Mouse (Mus musculus) hindbrain, embryonic 11.5 days (tissue): ENCODE results near the gene Aatf. TPM values are rescaled to one million over a fixed set of nuclear protein-coding genes. Genes with fewer than 3 reads are reported as not detected.

Experiments
- ATAC-seq: fragments of 200-750 bp; cut with Nextera tagmentation; 2 replicates; pipeline ENCODE4 v1.8.0; 2017; ENCODE audit warnings: mild to moderate bottlenecking, moderate TSS enrichment, moderate library complexity; ENCODE audit not compliant: low FRiP score
- DNase-seq: peaks from one replicate; pipeline ENCODE4 v3.0.0-alpha.2; 2015; ENCODE audit warnings: low spot score
- H3K27ac ChIP-seq: fragments of 300-500 bp; sonication (generic); 2 replicates; pipeline ENCODE4 v1.5.1; 2014; ENCODE audit warnings: mild to moderate bottlenecking, low read depth, low read length
- H3K27me3 ChIP-seq: fragments of 300-500 bp; sonication (generic); 2 replicates; pipeline ENCODE4 v1.6.1; 2014; ENCODE audit warnings: mild to moderate bottlenecking, low read length, moderate library complexity, mixed read lengths; ENCODE audit not compliant: control insufficient read depth, insufficient read depth
- H3K36me3 ChIP-seq: fragments of 300-500 bp; sonication (generic); 2 replicates; pipeline ENCODE4 v1.6.1; 2014; ENCODE audit warnings: mild to moderate bottlenecking, low read length, moderate library complexity, mixed read lengths; ENCODE audit not compliant: control insufficient read depth, insufficient read depth
- H3K4me1 ChIP-seq: fragments of 300-500 bp; sonication (generic); replicated peaks from 2 replicates; pipeline ENCODE4 v1.6.1; 2014; ENCODE audit warnings: low read length, mixed read lengths; ENCODE audit not compliant: control insufficient read depth, insufficient read depth
- H3K4me2 ChIP-seq: fragments of 300-500 bp; sonication (generic); replicated peaks from 2 replicates; pipeline ENCODE4 v1.6.1; 2014; ENCODE audit warnings: mild to moderate bottlenecking, low read depth, low read length
- H3K4me3 ChIP-seq: fragments of 300-500 bp; sonication (generic); 2 replicates; pipeline ENCODE4 v1.5.1; 2014; ENCODE audit warnings: low read depth, low read length
- H3K9ac ChIP-seq: fragments of 300-500 bp; sonication (generic); 2 replicates; pipeline ENCODE4 v1.6.1; 2014; ENCODE audit warnings: low read depth, low read length
- H3K9me3 ChIP-seq: fragments of 300-500 bp; sonication (generic); 2 replicates; pipeline ENCODE4 v1.6.1; 2016; ENCODE audit warnings: low read length; ENCODE audit not compliant: control insufficient read depth
- WGBS: fragments of 180-500 bp; shearing (Covaris S2); extraction: QIAGEN DNeasy Blood & Tissue Kit; methylation state at CpG from one replicate; pipeline ENCODE4 v1.1.7; 2014; 5-methylcytosine and 5-hydroxymethylcytosine counted together
- polyA plus RNA-seq: library from polyadenylated mRNA; unstranded; fragments of >200 nt; fragmentation: Nextera tagmentation; extraction: Ambion mirVana; gene quantifications from 2 replicates; pipeline ENCODE4 v1.2.1, GENCODE M21; 2014

The Aatf gene
- polyA plus RNA-seq, 1 experiment from 2014 or later: 59.9 TPM

DNA sequence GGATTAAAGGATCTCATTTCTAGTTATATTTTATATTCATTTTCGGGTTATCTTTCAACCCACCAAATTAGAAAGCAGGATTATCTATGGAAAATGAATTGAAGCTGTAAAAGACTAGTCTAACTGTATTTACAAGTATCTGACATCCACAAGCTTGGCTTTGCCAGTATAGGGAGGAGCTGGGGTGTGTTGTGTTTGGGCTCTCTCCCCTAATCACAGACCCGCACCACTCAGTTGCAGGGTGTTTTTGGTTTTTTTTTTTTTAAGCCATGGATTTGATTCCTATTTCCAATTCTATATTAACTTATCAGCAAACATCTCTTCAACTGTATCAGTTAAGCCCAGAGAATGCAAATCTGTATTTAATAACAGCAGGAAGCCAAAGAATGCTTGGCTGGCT is 4.1 kb upstream of the Aatf start:
- Histone ChIP-seq H3K36me3 (no peaks in the 10 kb centered on the region), H3K4me3 (no peak overlapping the region), H3K4me1 (no peaks in the 10 kb centered on the region), H3K9ac (no peak overlapping the region), H3K27ac (no peak overlapping the region), H3K27me3 (peaks cover 67% of the 10 kb centered on the region), H3K4me2 (no peak overlapping the region), H3K9me3 (no peaks in the 10 kb centered on the region)
- no peak for DNase-seq
- ATAC-seq: no peak
- 27% methylated on average over 2 of the region's 2 CpGs for WGBS

DNA sequence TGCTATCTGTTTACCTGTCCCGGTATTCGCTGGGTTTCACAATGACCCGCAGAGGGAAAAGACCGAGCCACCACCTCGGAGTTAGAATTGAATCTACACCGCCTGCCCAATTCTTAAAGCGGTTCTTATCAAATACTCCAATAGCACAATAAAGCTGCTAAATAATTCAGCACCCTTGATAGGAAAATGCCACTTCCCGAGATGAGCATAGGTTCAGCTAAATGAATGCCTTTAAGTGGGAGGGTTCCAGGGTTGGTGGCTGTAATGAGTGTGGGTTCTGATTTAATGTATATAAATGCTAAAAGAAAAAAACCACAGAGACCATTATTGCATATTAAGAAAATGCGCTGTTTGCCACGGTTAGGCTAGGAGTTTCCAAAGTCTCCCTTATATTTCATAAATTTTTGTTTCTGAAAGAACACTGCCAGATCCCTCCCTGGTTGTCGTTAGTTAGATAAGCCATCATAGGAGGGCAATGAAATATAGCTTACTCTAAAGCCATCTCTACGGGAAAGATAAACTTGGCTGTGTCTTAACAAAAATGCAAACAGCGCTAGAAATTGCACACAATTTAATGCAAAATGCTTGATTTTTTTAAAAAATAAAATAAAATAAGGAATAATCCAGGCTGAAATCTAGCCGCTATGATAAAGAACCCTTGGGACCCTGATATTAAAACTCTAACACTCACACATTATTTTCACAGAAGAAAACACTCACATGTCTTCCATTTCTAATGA is 3.3 kb upstream of the Aatf start:
- peaks cover 63% of the 10 kb centered on the region for H3K27me3 ChIP-seq
- no peaks in the 10 kb centered on the region for H3K36me3 ChIP-seq
- 0 out of 2 replicates have a peak overlapping the region, but pooled peaks have one; percentile 16 for H3K9ac ChIP-seq
- peak overlapping the region; percentile 6; the same call in 1 of the 2 replicates for H3K4me2 ChIP-seq
- H3K27ac ChIP-seq: no peak overlapping the region
- H3K4me3 ChIP-seq: no peak overlapping the region
- H3K4me1 ChIP-seq: no peaks in the 10 kb centered on the region
- WGBS: 11% methylated on average over 14 of the region's 14 CpGs
- no peak for ATAC-seq
- H3K9me3 ChIP-seq: no peaks in the 10 kb centered on the region
- DNase-seq: no peak

DNA sequence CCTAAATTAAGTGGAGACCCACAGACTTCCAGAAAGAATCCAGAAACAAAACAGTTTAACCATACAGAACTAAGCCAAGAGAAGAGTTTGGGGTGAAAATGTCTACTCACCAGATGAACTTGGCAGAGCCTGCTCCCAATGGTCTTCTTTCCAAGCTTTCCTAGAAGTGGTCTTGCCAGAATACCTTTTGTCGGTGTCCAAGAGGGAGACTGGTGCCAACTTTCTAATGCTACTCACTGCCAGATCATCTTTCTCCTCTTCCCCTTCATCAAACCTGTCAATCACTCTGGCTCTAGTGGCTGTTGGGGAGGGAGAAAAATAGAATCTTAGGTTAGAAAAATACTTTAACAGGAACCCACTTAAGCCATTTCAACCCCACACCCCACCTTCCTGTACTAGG is 1.3 kb downstream of the Aatf start:
- no peaks in the 10 kb centered on the region for H3K9me3 ChIP-seq
- H3K4me2 ChIP-seq: no peak overlapping the region
- no peak overlapping the region for H3K27ac ChIP-seq
- 100% methylated on average over 1 of the region's 1 CpGs for whole genome bisulfite sequencing
- H3K36me3 ChIP-seq: peaks cover 3% of the 10 kb centered on the region; the same call in 1 of the 2 replicates
- H3K4me1 ChIP-seq: no peaks in the 10 kb centered on the region
- H3K27me3 ChIP-seq: peaks cover 25% of the 10 kb centered on the region
- no peak for ATAC-seq
- H3K9ac ChIP-seq: no peak overlapping the region
- no peak overlapping the region for H3K4me3 ChIP-seq
- no peak for DNase-seq

DNA sequence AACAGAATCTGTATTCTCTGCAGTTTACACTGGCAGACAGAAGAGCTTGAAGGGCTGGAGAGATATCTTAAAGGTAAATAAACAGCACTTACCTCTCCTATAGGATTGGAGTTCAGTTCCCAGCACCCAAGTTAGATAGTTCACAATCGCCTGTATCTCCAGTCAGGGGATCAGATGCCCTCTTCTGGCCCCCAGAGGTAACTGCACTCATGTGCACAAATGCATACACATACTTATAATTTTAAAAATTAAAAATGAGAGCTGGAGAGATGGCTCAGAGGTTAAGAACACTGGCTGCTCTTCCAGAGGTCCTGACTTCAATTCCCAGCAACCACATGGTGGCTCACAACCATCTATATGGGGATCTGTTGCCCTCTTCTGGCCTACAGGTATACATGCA is 9.0 kb downstream of the Aatf start:
- Histone ChIP-seq H3K9ac (no peak overlapping the region), H3K4me2 (no peak overlapping the region), H3K27ac (no peak overlapping the region), H3K27me3 (no peaks in the 10 kb centered on the region), H3K4me1 (no peaks in the 10 kb centered on the region), H3K4me3 (no peak overlapping the region), H3K36me3 (no peaks in the 10 kb centered on the region), H3K9me3 (no peaks in the 10 kb centered on the region)
- ATAC-seq: no peak
- no peak for DNase-seq
- WGBS: 100% methylated on average over 1 of the region's 1 CpGs

DNA sequence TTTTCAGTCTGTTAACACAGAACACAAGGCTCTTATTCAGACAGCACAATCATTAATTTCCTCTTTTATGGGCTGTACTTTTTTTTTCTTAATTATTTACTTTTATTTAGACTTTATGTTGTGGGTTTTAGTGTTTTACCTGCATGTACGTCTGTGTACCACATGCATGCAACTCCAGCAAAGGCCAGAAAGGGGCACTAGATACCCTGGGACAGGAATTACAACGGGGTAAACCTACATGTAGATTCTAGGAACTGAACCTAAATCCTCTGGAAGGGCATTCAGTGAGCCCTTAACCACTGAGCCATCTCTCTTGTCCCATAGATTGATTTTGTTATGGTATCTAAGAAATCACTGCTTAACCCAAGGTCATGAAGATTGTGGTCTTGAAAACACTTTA is 15.4 kb downstream of the Aatf start:
- DNase-seq (peak; percentile 29), ATAC-seq (no peak)
- H3K4me2 ChIP-seq: no peak overlapping the region
- WGBS: 74% methylated on average over 2 of the region's 2 CpGs
- no peaks in the 10 kb centered on the region for H3K36me3 ChIP-seq
- no peaks in the 10 kb centered on the region for H3K27me3 ChIP-seq
- H3K27ac ChIP-seq: no peak overlapping the region
- H3K4me1 ChIP-seq: no peaks in the 10 kb centered on the region
- no peaks in the 10 kb centered on the region for H3K9me3 ChIP-seq
- no peak overlapping the region for H3K9ac ChIP-seq
- H3K4me3 ChIP-seq: no peak overlapping the region

DNA sequence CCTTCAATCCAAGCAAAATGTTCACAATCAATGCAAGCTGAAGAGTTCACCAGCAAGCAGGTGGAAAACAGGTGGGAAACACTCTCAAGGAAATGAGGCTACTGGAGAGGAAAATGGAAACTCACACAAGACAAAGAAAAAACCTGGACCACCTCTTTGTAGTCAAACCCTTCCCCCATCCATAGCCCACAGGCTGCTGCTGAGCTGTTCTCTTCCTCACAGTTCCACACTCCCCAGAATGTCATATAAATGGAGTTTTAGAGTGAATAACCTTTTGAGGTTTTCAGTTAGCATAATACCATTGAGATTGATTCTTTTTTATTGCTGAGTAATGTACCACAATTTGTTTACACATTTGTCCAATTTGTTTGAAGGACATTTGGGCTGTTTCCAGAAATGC is 16.4 kb downstream of the Aatf start:
- no peaks in the 10 kb centered on the region for H3K36me3 ChIP-seq
- H3K4me1 ChIP-seq: no peaks in the 10 kb centered on the region
- no peak overlapping the region for H3K4me3 ChIP-seq
- H3K9me3 ChIP-seq: no peaks in the 10 kb centered on the region
- no peak for DNase-seq
- no peaks in the 10 kb centered on the region for H3K27me3 ChIP-seq
- H3K9ac ChIP-seq: no peak overlapping the region
- no peak overlapping the region for H3K4me2 ChIP-seq
- H3K27ac ChIP-seq: no peak overlapping the region
- no peak for ATAC-seq

DNA sequence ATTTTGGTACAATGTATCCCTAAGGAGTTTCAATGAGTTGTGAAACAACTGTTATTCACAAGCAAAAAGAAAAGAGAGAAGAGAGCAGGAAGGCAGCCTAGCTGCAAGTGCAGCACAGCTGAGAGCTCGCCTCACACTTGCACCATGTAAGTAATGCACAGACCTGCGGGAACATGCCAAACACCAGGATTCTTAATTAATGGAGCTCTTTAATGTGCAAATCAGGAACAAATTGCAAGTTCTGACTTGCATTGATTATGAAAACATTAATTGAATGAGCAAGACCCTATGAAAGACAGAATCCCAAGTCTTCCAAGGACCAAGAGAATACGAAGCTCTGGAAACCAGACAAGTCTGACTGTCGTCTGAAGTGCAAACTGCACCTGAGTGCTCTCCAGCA is 17.5 kb downstream of the Aatf start:
- DNase-seq: no peak
- H3K9ac ChIP-seq: no peak overlapping the region

DNA sequence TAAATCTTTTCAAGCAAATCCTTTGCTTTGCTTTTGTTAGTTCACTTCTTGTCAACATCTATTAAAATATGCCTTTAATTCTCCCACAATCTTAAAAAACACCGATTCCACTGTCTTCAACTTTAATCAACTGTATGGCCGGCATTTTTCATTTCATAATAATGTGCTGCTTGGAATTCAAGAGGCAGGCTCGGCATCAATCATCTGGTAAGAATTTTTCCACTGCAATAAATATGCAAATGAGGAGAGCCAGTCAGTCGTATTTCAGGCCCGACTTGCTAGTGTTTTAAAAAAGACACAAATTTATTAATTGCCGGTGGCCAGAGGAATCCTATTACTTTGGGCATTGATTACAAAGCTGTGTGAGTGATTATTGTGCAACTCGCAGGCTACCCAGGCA is 31.7 kb downstream of the Aatf start:
- H3K4me2 ChIP-seq: no peak overlapping the region
- no peak for DNase-seq
- H3K9ac ChIP-seq: no peak overlapping the region
- H3K27ac ChIP-seq: no peak overlapping the region
- H3K4me3 ChIP-seq: no peak overlapping the region
- H3K36me3 ChIP-seq: no peaks in the 10 kb centered on the region
- H3K27me3 ChIP-seq: no peaks in the 10 kb centered on the region
- ATAC-seq: no peak
- H3K4me1 ChIP-seq: no peaks in the 10 kb centered on the region
- H3K9me3 ChIP-seq: no peaks in the 10 kb centered on the region
- 57% methylated on average over 7 of the region's 7 CpGs for WGBS

More for the DNA sequence above, 17.5 kb downstream of the Aatf start:
- H3K36me3 ChIP-seq: 0 out of 2 replicates have a peak, but pooled peaks cover 3% of the 10 kb centered on the region
- no peaks in the 10 kb centered on the region for H3K9me3 ChIP-seq
- no peak overlapping the region for H3K4me3 ChIP-seq
- no peak overlapping the region for H3K27ac ChIP-seq
- no peak for ATAC-seq
- no peaks in the 10 kb centered on the region for H3K27me3 ChIP-seq
- no peak overlapping the region for H3K4me2 ChIP-seq
- 75% methylated on average over 4 of the region's 4 CpGs for WGBS
- no peaks in the 10 kb centered on the region for H3K4me1 ChIP-seq

DNA sequence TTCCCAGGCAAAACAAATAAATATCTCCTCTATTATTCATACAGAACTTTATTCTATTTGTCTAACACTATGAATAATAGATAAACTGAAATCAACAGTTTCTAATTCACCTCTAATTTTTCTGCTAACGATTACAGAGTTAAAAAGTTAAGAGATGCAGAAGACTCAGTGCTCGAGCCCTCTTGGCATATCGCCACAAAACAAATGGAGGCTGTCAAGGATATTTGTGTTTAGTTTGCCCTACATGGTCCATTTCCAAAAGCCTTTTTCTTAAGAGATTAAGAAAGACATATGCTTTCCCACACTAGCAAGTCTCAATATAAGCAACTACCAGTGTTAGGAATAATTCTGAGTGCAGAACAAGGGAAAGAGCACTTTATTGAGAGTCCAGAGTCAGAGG is 32.9 kb downstream of the Aatf start:
- no peak for ATAC-seq

More for the DNA sequence above, 32.9 kb downstream of the Aatf start:
- Histone ChIP-seq H3K9ac (no peak overlapping the region), H3K4me1 (no peaks in the 10 kb centered on the region), H3K9me3 (no peaks in the 10 kb centered on the region), H3K27ac (no peak overlapping the region), H3K27me3 (no peaks in the 10 kb centered on the region), H3K4me2 (no peak overlapping the region), H3K36me3 (no peaks in the 10 kb centered on the region), H3K4me3 (no peak overlapping the region)
- no peak for DNase-seq
- 84% methylated on average over 3 of the region's 3 CpGs for WGBS
